Mouse (Mus musculus) forebrain, postnatal 0 days (tissue): ENCODE measurements around the gene Polr1a. TPM values are rescaled to one million over a fixed set of nuclear protein-coding genes. Genes with fewer than 3 reads are reported as not detected.

Experiments used
- ATAC-seq: fragments of 200-750 bp; cut with Nextera tagmentation; 2 replicates; pipeline ENCODE4 v1.8.0; 2017; ENCODE audit warnings: mild to moderate bottlenecking, moderate library complexity
- DNase-seq: peaks from one replicate; pipeline ENCODE4 v3.0.0-alpha.2; 2015
- H3K27ac ChIP-seq: fragments of 300-500 bp; sonication (generic); 2 replicates; pipeline ENCODE4 v1.5.1; 2014; ENCODE audit warnings: low read depth, mild to moderate bottlenecking, antibody characterized with exemption, low read length, moderate library complexity, mixed read lengths
- H3K27me3 ChIP-seq: fragments of 300-500 bp; sonication (generic); 2 replicates; pipeline ENCODE4 v1.6.1; 2014; ENCODE audit warnings: mild to moderate bottlenecking, low read length, mixed read lengths; ENCODE audit not compliant: insufficient read depth
- H3K36me3 ChIP-seq: fragments of 300-500 bp; sonication (generic); 2 replicates; pipeline ENCODE4 v1.6.1; 2014; ENCODE audit warnings: mild to moderate bottlenecking, moderate library complexity; ENCODE audit not compliant: insufficient read depth
- H3K4me1 ChIP-seq: fragments of 300-500 bp; sonication (generic); 2 replicates; pipeline ENCODE4 v1.6.1; 2014; ENCODE audit warnings: antibody characterized with exemption; ENCODE audit not compliant: insufficient read depth
- H3K4me2 ChIP-seq: fragments of 300-500 bp; sonication (generic); 2 replicates; pipeline ENCODE4 v1.6.1; 2014; ENCODE audit warnings: low read depth, mild to moderate bottlenecking, moderate library complexity
- H3K4me3 ChIP-seq: fragments of 300-500 bp; sonication (generic); 2 replicates; pipeline ENCODE4 v1.5.1; 2014; ENCODE audit warnings: low read depth, low read length, mixed read lengths
- H3K9ac ChIP-seq: fragments of 300-500 bp; sonication (generic); 2 replicates; pipeline ENCODE4 v1.6.1; 2014; ENCODE audit warnings: mild to moderate bottlenecking
- H3K9me3 ChIP-seq: fragments of 300-500 bp; sonication (generic); 2 replicates; pipeline ENCODE4 v1.6.1; 2016; ENCODE audit warnings: low read length
- CTCF ChIP-seq: sonication (generic); IDR thresholded peaks from 2 replicates; pipeline ENCODE4 v1.5.1; 2016; ENCODE audit warnings: antibody characterized with exemption, control low read depth, low read depth
- WGBS: fragments of 180-500 bp; shearing (Covaris S2); extraction: QIAGEN DNeasy Blood & Tissue Kit; methylation state at CpG from one replicate; pipeline ENCODE4 v1.1.7; 2014; 5-methylcytosine and 5-hydroxymethylcytosine counted together
- polyA plus RNA-seq: library from polyadenylated mRNA; unstranded; fragments of >200 nt; fragmentation: Nextera tagmentation; extraction: Ambion mirVana; gene quantifications from 2 replicates; pipeline ENCODE4 v1.2.1, GENCODE M21; 2015
- total RNA-seq: library from RNA; depleted of rRNA; stranded (reverse); fragments of >200 nt; gene quantifications from 2 replicates; pipeline ENCODE4 v1.2.3, GENCODE M21; 2014; rRNA removed

Gene Polr1a
- total RNA-seq (20.3 and 20.9 TPM in 2 replicates), polyA plus RNA-seq (8.1 and 13.5 TPM in 2 replicates)

GRCm38 (mm10) chr6:71908481-71909381 lies at the start of gene Polr1a, which contains the start of gene Ptcd3:
Gene Polr1a, plus strand, starts transcription at chr6:71909053.
Gene Ptcd3, minus strand, starts transcription at chr6:71908750.
- Histone ChIP-seq H3K27ac (peak within 1 kb of the TSS; percentile 64), H3K4me2 (peak within 1 kb of the TSS; percentile 55), H3K27me3 (no peaks in the 10 kb centered on the region), H3K4me3 (peak within 1 kb of the TSS; percentile 67), H3K36me3 (peaks cover 19% of the 10 kb centered on the region), H3K4me1 (peaks cover 3% of the 10 kb centered on the region; the same call in 1 of the 2 replicates), H3K9me3 (no peaks in the 10 kb centered on the region), H3K9ac (peak within 1 kb of the TSS; percentile 59)
- DNase-seq (peak; percentile 98), ATAC-seq (peak; percentile 95)
- TF ChIP-seq CTCF = peak; percentile 15; the same call in 1 of the 2 replicates
- WGBS = under 1% methylated on average over 58 of the region's 58 CpGs

GRCm38 (mm10) chr6:71867751-71868150 lies 41.1 kb upstream of the Polr1a start:
- Histone ChIP-seq H3K4me1 (no peaks in the 10 kb centered on the region), H3K27ac (no peak overlapping the region), H3K4me2 (no peak overlapping the region), H3K9ac (no peak overlapping the region), H3K9me3 (no peaks in the 10 kb centered on the region), H3K36me3 (peaks cover 66% of the 10 kb centered on the region), H3K4me3 (no peak overlapping the region), H3K27me3 (no peaks in the 10 kb centered on the region)
- no peak for DNase-seq
- no peak for TF ChIP-seq CTCF
- WGBS = 82% methylated on average over 2 of the region's 2 CpGs
- ATAC-seq = no peak

- 96% methylated on average over 1 of the region's 1 CpGs for WGBS
- no peaks in the 10 kb centered on the region for H3K9me3 ChIP-seq
- TF ChIP-seq CTCF = no peak
- H3K27ac ChIP-seq = no peak overlapping the region
- no peak overlapping the region for H3K4me2 ChIP-seq
- DNase-seq = no peak
- H3K36me3 ChIP-seq = peaks cover 61% of the 10 kb centered on the region
- no peak for ATAC-seq
- H3K9ac ChIP-seq = no peak overlapping the region
- no peaks in the 10 kb centered on the region for H3K27me3 ChIP-seq
- no peaks in the 10 kb centered on the region for H3K4me1 ChIP-seq
- no peak overlapping the region for H3K4me3 ChIP-seq
Observed at GRCm38 (mm10) chr6:71868809-71869208, 40.0 kb upstream of the Polr1a start.

- H3K4me1 ChIP-seq = no peaks in the 10 kb centered on the region
- no peak overlapping the region for H3K27ac ChIP-seq
- no peak for DNase-seq
- H3K4me2 ChIP-seq = no peak overlapping the region
- no peak for TF ChIP-seq CTCF
- no peaks in the 10 kb centered on the region for H3K9me3 ChIP-seq
- no peak for ATAC-seq
- no peaks in the 10 kb centered on the region for H3K27me3 ChIP-seq
- H3K36me3 ChIP-seq = peaks cover 73% of the 10 kb centered on the region
- no peak overlapping the region for H3K4me3 ChIP-seq
- 95% methylated on average over 9 of the region's 9 CpGs for WGBS
- no peak overlapping the region for H3K9ac ChIP-seq
Observed at GRCm38 (mm10) chr6:71871396-71871795, 37.5 kb upstream of the Polr1a start.

GRCm38 (mm10) chr6:71877965-71878760 lies 30.7 kb upstream of the Polr1a start:
- no peaks in the 10 kb centered on the region for H3K27me3 ChIP-seq
- ATAC-seq (no peak), DNase-seq (no peak)
- no peak overlapping the region for H3K9ac ChIP-seq
- no peak overlapping the region for H3K27ac ChIP-seq
- TF ChIP-seq CTCF = no peak
- 92% methylated on average over 3 of the region's 3 CpGs for WGBS
- H3K36me3 ChIP-seq = peaks cover 82% of the 10 kb centered on the region
- no peaks in the 10 kb centered on the region for H3K9me3 ChIP-seq
- H3K4me1 ChIP-seq = no peaks in the 10 kb centered on the region
- H3K4me2 ChIP-seq = no peak overlapping the region
- H3K4me3 ChIP-seq = no peak overlapping the region

- no peak for DNase-seq
- 95% methylated on average over 4 of the region's 4 CpGs for WGBS
- Histone ChIP-seq H3K9me3 (no peaks in the 10 kb centered on the region), H3K36me3 (peaks cover 87% of the 10 kb centered on the region), H3K9ac (no peak overlapping the region), H3K4me2 (no peak overlapping the region), H3K27ac (no peak overlapping the region), H3K27me3 (no peaks in the 10 kb centered on the region), H3K4me1 (no peaks in the 10 kb centered on the region), H3K4me3 (no peak overlapping the region)
- no peak for TF ChIP-seq CTCF
- ATAC-seq = no peak
Observed at GRCm38 (mm10) chr6:71893263-71893662, 15.6 kb upstream of the Polr1a start.
